Mouse (Mus musculus) CH12.LX (cell line): ENCODE data around the gene Wdr19. TPM values are rescaled to one million over a fixed set of nuclear protein-coding genes. Genes with fewer than 3 reads are reported as not detected.

ENCODE experiments used
- DNase-seq: peaks from one replicate; pipeline ENCODE4 v3.0.0-alpha.2; 2013; ENCODE audit errors: extremely low read depth
- H3K27ac ChIP-seq: 2 replicates; pipeline ENCODE4 v1.5.1; 2012; ENCODE audit warnings: low read depth, mild to moderate bottlenecking, control low read depth, moderate library complexity; ENCODE audit not compliant: insufficient read depth
- H3K27me3 ChIP-seq: replicated peaks from 2 replicates; pipeline ENCODE3; 2012; ENCODE audit warnings: inconsistent platforms
- H3K36me3 ChIP-seq, 2 experiments: replicated peaks in 1 of 2; 2 replicates each; pipeline versions ENCODE3 to v1.6.1; 2012; ENCODE audit warnings: inconsistent platforms in 1 of 2, low read length in 1 of 2, mild to moderate bottlenecking in 1 of 2, mixed read lengths in 1 of 2, moderate library complexity in 1 of 2; ENCODE audit not compliant: control insufficient read depth in 1 of 2, insufficient read depth in 1 of 2
- H3K4me1 ChIP-seq, 2 experiments: 2 replicates each; pipeline ENCODE4 v1.6.1; 2012; ENCODE audit warnings: inconsistent platforms in 1 of 2, moderate library complexity in 1 of 2; ENCODE audit not compliant: insufficient read depth in 2 of 2, control insufficient read depth in 1 of 2
- H3K4me2 ChIP-seq: 2 replicates; pipeline ENCODE4 v1.6.1; 2012; ENCODE audit warnings: low read depth, mild to moderate bottlenecking, control low read depth; ENCODE audit not compliant: poor library complexity, insufficient read depth, severe bottlenecking
- H3K4me3 ChIP-seq, 3 experiments: fragments of 150-350 bp in 1 of 3; sonication (generic) in 1 of 3; replicated peaks in 1 of 3; 2 replicates each; pipeline versions ENCODE3 to v1.5.1; 2011 to 2012; ENCODE audit warnings: low read depth in 2 of 3, low read length in 2 of 3, mild to moderate bottlenecking in 2 of 3, moderate library complexity in 2 of 3, control low read depth in 1 of 3, improper control_type of control experiment in 1 of 3, inconsistent platforms in 1 of 3, mixed read lengths in 1 of 3; ENCODE audit not compliant: poor library complexity in 1 of 3
- H3K79me2 ChIP-seq: replicated peaks from 2 replicates; pipeline ENCODE4 v1.6.1; 2012; ENCODE audit warnings: mild to moderate bottlenecking, moderate library complexity; ENCODE audit not compliant: control insufficient read depth, poor library complexity, insufficient read depth, severe bottlenecking; ENCODE audit errors: extremely low read depth
- H3K9ac ChIP-seq: 2 replicates; pipeline ENCODE4 v1.6.1; 2012; ENCODE audit warnings: low read depth, mild to moderate bottlenecking, control low read depth, moderate library complexity; ENCODE audit not compliant: insufficient read depth
- H3K9me3 ChIP-seq: replicated peaks from 2 replicates; pipeline ENCODE3; 2012; ENCODE audit warnings: low read length, inconsistent platforms, mixed read lengths
- CHD1 ChIP-seq: IDR thresholded peaks from 2 replicates; pipeline ENCODE4 v1.6.1; 2012; ENCODE audit warnings: low read depth, low read length, improper control_type of control experiment, inconsistent platforms
- CHD2 ChIP-seq: IDR thresholded peaks from 2 replicates; pipeline ENCODE4 v1.6.1; 2011; ENCODE audit warnings: low read length, improper control_type of control experiment
- CTCF ChIP-seq, 2 experiments: IDR thresholded peaks in 1 of 2; conservative IDR thresholded peaks in 1 of 2; 2 replicates each; pipeline ENCODE4 v1.5.1; 2011 to 2012; ENCODE audit warnings: low read depth in 2 of 2, low read length in 2 of 2, improper control_type of control experiment in 1 of 2, inconsistent platforms in 1 of 2, mild to moderate bottlenecking in 1 of 2, moderate library complexity in 1 of 2
- E2F4 ChIP-seq: IDR thresholded peaks from 2 replicates; pipeline ENCODE4 v1.6.1; 2011; ENCODE audit warnings: low read depth, low read length, improper control_type of control experiment; ENCODE audit not compliant: insufficient replicate concordance
- ELF1 ChIP-seq: IDR thresholded peaks from 2 replicates; pipeline ENCODE4 v1.6.1; 2014; ENCODE audit warnings: low read depth, mild to moderate bottlenecking, inconsistent platforms, low read length, improper control_type of control experiment
- ETS1 ChIP-seq: conservative IDR thresholded peaks from 2 replicates; pipeline ENCODE4 v1.6.1; 2012; ENCODE audit warnings: low read depth, mild to moderate bottlenecking, inconsistent platforms, low read length, improper control_type of control experiment, moderate library complexity
- HCFC1 ChIP-seq: IDR thresholded peaks from 2 replicates; pipeline ENCODE4 v1.6.1; 2012; ENCODE audit warnings: low read depth, mild to moderate bottlenecking, inconsistent platforms, low read length, improper control_type of control experiment
- JUN ChIP-seq: IDR thresholded peaks from 2 replicates; pipeline ENCODE4 v1.6.1; 2011; ENCODE audit warnings: low read depth, mild to moderate bottlenecking, low read length, improper control_type of control experiment, moderate library complexity; ENCODE audit not compliant: insufficient read depth
- JUND ChIP-seq: conservative IDR thresholded peaks from 2 replicates; pipeline ENCODE4 v1.6.1; 2011; ENCODE audit warnings: low read depth, low read length, improper control_type of control experiment
- MAFK ChIP-seq: IDR thresholded peaks from 2 replicates; pipeline ENCODE4 v1.6.1; 2011; ENCODE audit warnings: low read length, improper control_type of control experiment; ENCODE audit not compliant: insufficient replicate concordance
- MYC ChIP-seq: IDR thresholded peaks from 2 replicates; pipeline ENCODE4 v1.6.1; 2011; ENCODE audit warnings: low read depth, mild to moderate bottlenecking, improper control_type of control experiment, low read length
- NELFE ChIP-seq: IDR thresholded peaks from 2 replicates; pipeline ENCODE4 v1.6.1; 2011; ENCODE audit warnings: low read depth, low read length, improper control_type of control experiment
- NRF1 ChIP-seq: IDR thresholded peaks from 2 replicates; pipeline ENCODE4 v1.6.1; 2014; ENCODE audit warnings: low read depth, mild to moderate bottlenecking, inconsistent platforms, low read length, improper control_type of control experiment, moderate library complexity
- POLR2A ChIP-seq: IDR thresholded peaks from 2 replicates; pipeline ENCODE4 v1.6.1; 2011; ENCODE audit warnings: low read depth, mild to moderate bottlenecking, improper control_type of control experiment, low read length
- RAD21 ChIP-seq: IDR thresholded peaks from 2 replicates; pipeline ENCODE4 v1.6.1; 2011; ENCODE audit warnings: low read depth, mild to moderate bottlenecking, low read length, improper control_type of control experiment, moderate library complexity
- SMC3 ChIP-seq: IDR thresholded peaks from 2 replicates; pipeline ENCODE4 v1.6.1; 2011; ENCODE audit warnings: low read depth, low read length, improper control_type of control experiment
- ZKSCAN1 ChIP-seq: IDR thresholded peaks from 2 replicates; pipeline ENCODE4 v1.6.1; 2012; ENCODE audit warnings: low read depth, inconsistent platforms, low read length, improper control_type of control experiment, borderline replicate concordance
- dilution Hi-C: fragments of 300-500 bp; cut with MboI; formaldehyde crosslinking; loops from 2 replicates; pipeline ENCODE4 v1.14.3; 2020; ENCODE audit warnings: low sequenced_read_pairs; ENCODE audit not compliant: extremely low pct_unique_long_range_greater_than_20kb, extremely low pct_ligation_motif_present
- in situ Hi-C: fragments of 300-500 bp; cut with MboI; formaldehyde crosslinking; loops from 3 replicates; pipeline ENCODE4 v1.14.3; 2019; ENCODE audit warnings: low sequenced_read_pairs, low pct_ligation_motif_present, low pct_unique_long_range_greater_than_20kb, mixed read lengths
- polyA plus RNA-seq: library from polyadenylated mRNA; unstranded; fragments of >175 nt; gene quantifications from 2 replicates; pipeline ENCODE4 v1.2.1, GENCODE M21; 2012; ENCODE audit warnings: low read depth; ENCODE audit not compliant: insufficient read length
- total RNA-seq, 2 experiments: library from RNA; depleted of rRNA; stranded (reverse); fragments of 300-350 nt in 1 of 2; fragments of >200 nt in 1 of 2; gene quantifications; 2 replicates each; pipeline ENCODE4 v1.2.3; 2012 to 2014

Gene Wdr19
- total and polyA plus RNA-seq, 3 experiments: 1.4 to 1.7 (median 1.5) TPM

GRCm38 (mm10) chr5:65300121-65300520, 100.6 kb downstream of the Wdr19 start:
- H3K36me3 ChIP-seq: peaks cover 37 to 81% of the 10 kb centered on the region in 2 experiments
- H3K9me3 ChIP-seq: no peaks in the 10 kb centered on the region
- H3K4me2 ChIP-seq: no peak overlapping the region
- no peak for TF ChIP-seq MYC
- TF ChIP-seq MAFK: peak; percentile 42; the same call in 1 of the 2 replicates
- TF ChIP-seq, all 38 proteins: peak for 1
- Histone ChIP-seq H3K27me3 (no peaks in the 10 kb centered on the region), H3K79me2 (no peaks in the 10 kb centered on the region), H3K27ac (no peak overlapping the region), H3K4me3 (no peak overlapping the region), H3K4me1 (peaks cover 4 to 12% of the 10 kb centered on the region in 2 experiments; a peak in 3 of 4 replicates), H3K9ac (no peak overlapping the region)
- in situ Hi-C loops: no loop called here
- DNase-seq: no peak
- dilution Hi-C loops: no loop called here

- Histone ChIP-seq H3K27me3 (no peaks in the 10 kb centered on the region), H3K4me3 (no peak overlapping the region), H3K4me2 (no peak overlapping the region), H3K79me2 (no peaks in the 10 kb centered on the region), H3K27ac (no peak overlapping the region)
- dilution Hi-C loops: no loop called here
- TF ChIP-seq ELF1 (no peak), CHD2 (no peak), NELFE (no peak), JUN (no peak), E2F4 (no peak), CHD1 (no peak), RAD21 (no peak), ETS1 (no peak), CTCF (conservative IDR thresholded peaks at IDR 0.05 in 1 of 2, IDR thresholded peaks at IDR 0.05 in 1 of 2; ENCODE audit: low read depth in 2 of 2, low read length in 2 of 2) (no peak), ZKSCAN1 (no peak), JUND (no peak), NRF1 (no peak)
- TF ChIP-seq, all 38 proteins: peak for 0
- DNase-seq: no peak
- Histone ChIP-seq H3K9me3 (no peaks in the 10 kb centered on the region), H3K4me1 (peaks cover 0 to 10% of the 10 kb centered on the region in 2 experiments; a peak in 2 of 4 replicates), H3K36me3 (peaks cover 38 to 79% of the 10 kb centered on the region in 2 experiments), H3K9ac (no peak overlapping the region)
- in situ Hi-C loops: no loop called here
Observed at GRCm38 (mm10) chr5:65305516-65305915, 106.0 kb downstream of the Wdr19 start.

GRCm38 (mm10) chr5:65308208-65308607, 108.7 kb downstream of the Wdr19 start:
- Histone ChIP-seq H3K27ac (no peak overlapping the region), H3K4me3 (no peak overlapping the region), H3K4me2 (no peak overlapping the region), H3K9me3 (no peaks in the 10 kb centered on the region), H3K9ac (no peak overlapping the region), H3K27me3 (no peaks in the 10 kb centered on the region), H3K36me3 (peaks cover 39 to 82% of the 10 kb centered on the region in 2 experiments), H3K79me2 (no peaks in the 10 kb centered on the region), H3K4me1 (peaks cover 0 to 15% of the 10 kb centered on the region in 2 experiments; a peak in 2 of 4 replicates)
- dilution Hi-C loops (no loop called here), in situ Hi-C loops (no loop called here)
- no peak for DNase-seq
- TF ChIP-seq HCFC1 (no peak), POLR2A (no peak), ETS1 (no peak), ZKSCAN1 (no peak), SMC3 (no peak)
